Mouse (Mus musculus) liver, embryonic 13.5 days (tissue): ENCODE results near the gene Lin7b. TPM values are rescaled to one million over a fixed set of nuclear protein-coding genes. Genes with fewer than 3 reads are reported as not detected.
A peak's percentile ranks its signal among the peaks of the same experiment; 100 is the strongest.

ENCODE experiments used
- ATAC-seq: fragments of 200-750 bp; cut with Nextera tagmentation; 2 replicates; pipeline ENCODE4 v1.8.0; 2017; ENCODE audit warnings: low read depth, mild to moderate bottlenecking, moderate number of reproducible peaks, moderate library complexity
- DNase-seq: peaks from one replicate; pipeline ENCODE4 v3.0.0; 2022
- H3K27ac ChIP-seq: fragments of 300-500 bp; sonication (generic); 2 replicates; pipeline ENCODE4 v1.5.1; 2015; ENCODE audit warnings: moderate library complexity, mild to moderate bottlenecking, inconsistent platforms
- H3K27me3 ChIP-seq: fragments of 300-500 bp; sonication (generic); 2 replicates; pipeline ENCODE4 v1.6.1; 2015; ENCODE audit warnings: mild to moderate bottlenecking, inconsistent platforms
- H3K36me3 ChIP-seq: fragments of 300-500 bp; sonication (generic); 2 replicates; pipeline ENCODE4 v1.6.1; 2015; ENCODE audit warnings: mild to moderate bottlenecking, inconsistent platforms
- H3K4me1 ChIP-seq: fragments of 300-500 bp; sonication (generic); replicated peaks from 2 replicates; pipeline ENCODE4 v1.6.1; 2015; ENCODE audit warnings: inconsistent platforms
- H3K4me2 ChIP-seq: fragments of 300-500 bp; sonication (generic); 2 replicates; pipeline ENCODE4 v1.6.1; 2015; ENCODE audit warnings: inconsistent platforms, mild to moderate bottlenecking, moderate library complexity
- H3K4me3 ChIP-seq: fragments of 300-500 bp; sonication (generic); replicated peaks from 2 replicates; pipeline ENCODE4 v1.5.1; 2015; ENCODE audit warnings: mild to moderate bottlenecking, inconsistent platforms
- H3K9ac ChIP-seq: fragments of 300-500 bp; sonication (generic); 2 replicates; pipeline ENCODE4 v1.6.1; 2015; ENCODE audit warnings: mild to moderate bottlenecking, inconsistent platforms
- H3K9me3 ChIP-seq: fragments of 300-500 bp; sonication (generic); replicated peaks from 2 replicates; pipeline ENCODE4 v1.6.1; 2016; ENCODE audit warnings: inconsistent platforms
- WGBS: fragments of 180-500 bp; shearing (Covaris S2); methylation state at CpG from one replicate; pipeline ENCODE4 v1.1.7; 2015; ENCODE audit not compliant: insufficient replicate concordance; 5-methylcytosine and 5-hydroxymethylcytosine counted together
- polyA plus RNA-seq: library from polyadenylated mRNA; unstranded; fragments of >200 nt; fragmentation: Nextera tagmentation; extraction: Ambion mirVana; gene quantifications from 2 replicates; pipeline ENCODE4 v1.2.1, GENCODE M21; 2015

Gene Lin7b
- polyA plus RNA-seq, 1 experiment from 2014 or later: not detected

DNA sequence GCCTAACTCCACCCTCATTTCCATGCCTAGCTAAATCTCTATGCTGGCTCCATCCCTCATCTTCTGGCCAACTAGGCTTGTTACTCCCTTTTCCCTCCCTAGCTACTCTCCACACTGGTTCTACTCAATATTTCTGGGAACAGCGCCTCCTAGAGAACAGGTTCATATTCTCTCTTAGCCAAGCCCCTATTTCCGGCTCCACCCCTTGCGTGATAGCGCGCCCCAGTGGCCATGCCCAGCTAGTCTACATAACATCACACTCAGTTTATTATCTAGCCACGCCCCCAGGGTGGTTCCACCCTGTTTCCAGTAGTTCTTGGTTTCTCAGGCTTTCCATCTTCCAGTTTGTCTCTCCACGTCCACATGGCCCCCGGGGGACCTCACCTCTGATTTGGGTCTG, 29.1 kb downstream of the Lin7b start:
- Histone ChIP-seq H3K36me3 (no peaks in the 10 kb centered on the region), H3K4me3 (peak overlapping the region; percentile 61), H3K27ac (peak overlapping the region; percentile 16; the same call in 1 of the 2 replicates), H3K27me3 (peaks cover 42% of the 10 kb centered on the region), H3K4me1 (peaks cover 45% of the 10 kb centered on the region), H3K4me2 (peak overlapping the region; percentile 91), H3K9ac (0 out of 2 replicates have a peak overlapping the region, but pooled peaks have one; percentile 71), H3K9me3 (no peaks in the 10 kb centered on the region)
- WGBS: 3% methylated on average over 8 of the region's 8 CpGs
- peak; percentile 85 for DNase-seq
- ATAC-seq: peak; percentile 45

DNA sequence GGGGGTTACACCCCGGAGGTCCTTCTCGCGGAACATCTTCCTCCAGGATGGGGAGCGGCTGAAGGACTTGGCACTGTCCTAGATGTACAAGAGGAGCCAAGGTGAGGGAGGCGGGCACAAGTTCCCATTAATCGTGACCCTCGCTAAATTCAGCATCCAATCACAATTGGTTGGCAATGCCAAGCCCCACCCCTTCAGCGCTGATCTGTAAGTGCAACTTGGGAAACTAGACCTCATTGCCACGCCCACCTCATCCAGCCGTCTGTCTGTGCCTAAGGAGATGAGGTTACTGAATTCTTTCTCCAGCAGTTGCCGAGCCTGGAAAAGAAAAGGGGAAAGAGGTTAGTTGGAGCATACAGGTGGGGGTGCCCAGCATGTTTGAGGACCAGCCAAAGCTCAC, 29.7 kb downstream of the Lin7b start:
- Histone ChIP-seq H3K27me3 (peaks cover 49% of the 10 kb centered on the region), H3K4me2 (peak overlapping the region; percentile 91), H3K4me1 (peaks cover 45% of the 10 kb centered on the region), H3K9ac (peak overlapping the region; percentile 71), H3K36me3 (no peaks in the 10 kb centered on the region), H3K9me3 (no peaks in the 10 kb centered on the region), H3K27ac (peak overlapping the region; percentile 16; the same call in 1 of the 2 replicates), H3K4me3 (peak overlapping the region; percentile 61)
- 3% methylated on average over 11 of the region's 11 CpGs for WGBS
- ATAC-seq (peak; percentile 5; the same call in 1 of the 2 replicates), DNase-seq (peak; percentile 70)

DNA sequence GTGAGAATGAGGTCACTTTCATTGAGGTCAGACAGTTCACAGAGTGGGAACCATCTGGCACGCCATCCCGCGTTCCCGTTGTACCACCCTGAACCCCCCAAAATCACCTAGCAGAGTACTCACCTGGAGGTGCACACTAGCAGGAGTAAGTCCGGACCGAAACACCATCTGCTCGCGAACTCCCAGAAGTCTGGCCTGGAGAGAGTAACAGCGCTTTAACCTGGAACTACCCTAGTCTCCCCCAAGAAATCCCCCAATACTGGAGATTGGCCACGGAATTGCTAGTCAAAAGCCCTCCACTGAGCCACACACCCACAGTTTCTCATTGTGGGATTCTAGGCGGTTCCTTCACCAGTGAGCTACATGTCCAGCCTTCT, 30.3 kb downstream of the Lin7b start:
- no peak overlapping the region for H3K27ac ChIP-seq

DNA sequence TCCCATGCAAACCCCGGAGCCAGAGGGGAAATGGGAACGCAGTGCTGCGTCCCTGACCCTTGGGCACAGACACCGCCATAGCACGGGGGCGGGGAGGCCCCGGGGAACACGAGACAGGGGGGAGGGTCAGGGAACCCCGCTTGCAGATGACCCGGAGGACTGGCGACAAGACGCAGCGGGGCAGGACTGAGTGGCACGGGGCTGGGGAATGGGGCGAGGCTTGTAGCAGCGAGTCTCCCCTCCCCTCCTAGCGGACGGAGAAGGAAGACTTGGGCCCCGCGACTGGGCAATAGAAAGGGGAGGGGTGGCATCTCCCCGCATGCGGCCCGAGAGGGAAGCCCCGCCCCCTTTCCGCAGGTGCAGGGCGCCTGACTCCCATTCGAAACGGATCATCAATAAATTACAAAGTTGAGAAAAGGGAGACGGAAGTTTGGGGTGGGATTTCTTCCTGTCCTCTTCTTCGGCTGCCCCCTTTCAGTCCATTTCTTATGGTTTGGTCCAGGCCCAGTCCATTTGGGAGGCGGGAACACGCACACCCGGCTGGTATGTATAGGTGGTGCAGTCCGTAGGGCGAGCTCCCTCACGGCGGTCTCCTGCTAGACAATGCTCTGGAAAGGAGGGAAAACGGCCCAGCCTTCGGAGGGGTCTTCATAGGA, 30.8 kb downstream of the Lin7b start:
- Histone ChIP-seq H3K4me2 (peak overlapping the region; percentile 91), H3K9ac (peak overlapping the region; percentile 71), H3K36me3 (no peaks in the 10 kb centered on the region), H3K27me3 (peaks cover 60% of the 10 kb centered on the region), H3K27ac (no peak overlapping the region), H3K9me3 (no peaks in the 10 kb centered on the region), H3K4me3 (peak overlapping the region; percentile 61), H3K4me1 (peaks cover 51% of the 10 kb centered on the region)
- ATAC-seq (peak; percentile 76), DNase-seq (peak; percentile 73)
- WGBS: under 1% methylated on average over 36 of the region's 39 CpGs

More for the DNA sequence above, 30.3 kb downstream of the Lin7b start:
- DNase-seq (no peak), ATAC-seq (no peak)
- peak overlapping the region; percentile 71 for H3K9ac ChIP-seq
- peak overlapping the region; percentile 61 for H3K4me3 ChIP-seq
- 2% methylated on average over 11 of the region's 11 CpGs for WGBS
- peaks cover 46% of the 10 kb centered on the region for H3K4me1 ChIP-seq
- peaks cover 55% of the 10 kb centered on the region for H3K27me3 ChIP-seq
- H3K36me3 ChIP-seq: no peaks in the 10 kb centered on the region
- H3K4me2 ChIP-seq: peak overlapping the region; percentile 91
- H3K9me3 ChIP-seq: no peaks in the 10 kb centered on the region

DNA sequence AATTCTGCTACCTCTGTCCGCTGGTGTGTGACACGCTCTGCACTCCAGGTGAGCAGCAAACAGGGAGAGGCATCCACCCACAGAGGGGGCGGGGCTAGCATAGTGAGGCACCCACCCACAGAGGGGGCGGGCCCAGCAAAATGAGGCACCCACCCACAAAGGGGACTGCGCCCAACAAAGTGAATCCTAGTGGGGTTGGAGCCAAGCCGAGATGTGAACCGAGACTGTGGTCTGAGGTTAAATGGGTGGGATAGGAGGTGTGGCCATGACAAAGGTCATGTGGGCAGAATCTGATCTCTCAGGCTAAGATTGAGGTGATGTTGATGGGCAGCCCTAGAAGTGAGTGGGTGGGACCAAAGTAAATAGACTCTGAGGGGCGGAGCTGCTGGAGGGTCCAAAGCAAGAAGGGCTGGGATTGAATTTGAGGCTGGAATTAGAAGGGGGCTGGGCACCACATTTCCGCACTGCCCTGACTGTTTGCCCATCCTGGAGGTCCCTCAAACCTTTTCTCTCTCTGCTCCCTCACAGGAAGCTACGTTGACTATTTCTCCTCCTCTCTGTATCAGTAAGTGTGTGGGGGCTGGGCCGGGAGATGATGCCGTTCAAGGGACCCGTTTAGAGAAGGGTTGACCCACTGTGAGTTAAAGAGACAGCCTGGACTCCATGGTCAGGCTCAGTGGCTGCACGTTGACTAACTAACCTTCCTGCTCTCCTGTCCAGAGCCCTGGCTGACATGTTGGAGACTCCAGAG, 32.0 kb downstream of the Lin7b start:
- no peak overlapping the region for H3K27ac ChIP-seq
- peaks cover 56% of the 10 kb centered on the region for H3K4me1 ChIP-seq
- ATAC-seq: no peak
- H3K4me3 ChIP-seq: peak overlapping the region; percentile 61
- peak; percentile 23 for DNase-seq
- no peaks in the 10 kb centered on the region for H3K36me3 ChIP-seq
- peak overlapping the region; percentile 91 for H3K4me2 ChIP-seq
- H3K27me3 ChIP-seq: peaks cover 72% of the 10 kb centered on the region
- WGBS: 5% methylated on average over 14 of the region's 14 CpGs
- no peak overlapping the region for H3K9ac ChIP-seq
- H3K9me3 ChIP-seq: no peaks in the 10 kb centered on the region

DNA sequence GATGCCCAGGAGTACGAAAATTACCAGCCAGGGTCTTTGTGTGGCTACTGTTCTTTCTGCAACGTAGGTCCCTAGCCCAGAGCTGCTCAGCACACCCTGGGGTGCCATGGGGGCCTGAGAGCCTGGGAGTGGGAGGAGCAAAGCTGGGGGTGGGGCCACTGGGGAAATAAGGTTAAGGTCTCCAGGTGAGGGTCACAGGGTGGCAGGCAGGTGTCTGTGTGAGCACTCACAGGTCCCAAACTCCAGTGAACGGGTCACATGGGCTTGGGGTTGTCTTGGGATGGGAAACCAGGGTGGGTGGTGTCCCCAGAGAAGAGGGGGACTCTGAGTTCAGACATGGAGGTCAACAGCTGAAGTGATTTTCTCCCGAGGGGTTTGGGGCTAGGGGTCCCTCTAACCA, 32.9 kb downstream of the Lin7b start:
- Histone ChIP-seq H3K9ac (no peak overlapping the region), H3K27ac (no peak overlapping the region), H3K4me1 (peaks cover 64% of the 10 kb centered on the region), H3K27me3 (peaks cover 81% of the 10 kb centered on the region), H3K4me2 (no peak overlapping the region), H3K4me3 (no peak overlapping the region), H3K36me3 (no peaks in the 10 kb centered on the region), H3K9me3 (no peaks in the 10 kb centered on the region)
- ATAC-seq (no peak), DNase-seq (no peak)
- WGBS: 9% methylated on average over 4 of the region's 4 CpGs

DNA sequence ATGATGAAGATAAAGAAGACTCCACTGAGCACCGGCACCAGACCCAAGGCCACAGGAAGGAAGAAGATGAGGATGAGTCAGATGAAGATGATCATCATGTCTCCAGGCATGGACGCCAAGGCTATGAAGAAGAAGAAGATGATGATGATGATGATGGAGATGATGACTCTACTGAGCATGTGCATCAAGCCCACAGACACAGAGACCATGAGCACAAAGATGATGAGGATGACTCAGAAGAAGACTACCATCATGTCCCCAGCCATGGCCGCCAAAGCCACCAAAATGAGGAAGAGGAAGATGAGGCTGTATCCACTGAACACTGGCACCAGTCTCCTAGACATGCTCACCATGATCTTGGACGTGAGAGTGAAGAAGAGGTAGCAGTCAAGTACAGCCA, 34.1 kb downstream of the Lin7b start:
- Histone ChIP-seq H3K9ac (no peak overlapping the region), H3K4me1 (peaks cover 57% of the 10 kb centered on the region), H3K4me2 (no peak overlapping the region), H3K27me3 (peaks cover 89% of the 10 kb centered on the region), H3K36me3 (no peaks in the 10 kb centered on the region), H3K9me3 (no peaks in the 10 kb centered on the region), H3K27ac (no peak overlapping the region), H3K4me3 (no peak overlapping the region)
- DNase-seq: no peak
- 61% methylated on average over 4 of the region's 4 CpGs for WGBS
- ATAC-seq: no peak

DNA sequence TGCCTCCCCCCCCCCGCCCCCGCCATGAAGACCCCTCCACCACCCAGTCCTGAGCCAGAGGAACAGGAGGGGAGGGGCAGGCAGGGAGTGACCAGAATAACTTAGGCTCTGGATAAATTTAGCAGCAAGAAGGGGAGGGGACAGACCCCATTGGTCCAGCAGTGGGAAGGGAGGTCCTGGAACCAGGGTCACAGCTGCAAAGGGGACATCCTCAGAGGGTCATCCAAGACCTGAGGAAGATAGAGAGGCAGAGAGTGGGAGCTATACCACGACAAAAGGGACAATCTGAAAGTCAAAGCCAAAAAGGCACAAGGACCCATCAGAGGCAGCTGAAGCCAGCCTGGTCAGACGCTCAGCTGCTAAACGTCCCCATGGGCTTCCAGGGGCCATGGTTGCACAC, 35.3 kb downstream of the Lin7b start, which contains the start of gene Hrc:
Hrc (plus strand) TSS at position 235 of the 400 bp plus-strand sequence.
- H3K27ac ChIP-seq: no peak within 1 kb of the TSS
- 36% methylated on average over 5 of the region's 5 CpGs for WGBS
- no peak within 1 kb of the TSS for H3K4me2 ChIP-seq

DNA sequence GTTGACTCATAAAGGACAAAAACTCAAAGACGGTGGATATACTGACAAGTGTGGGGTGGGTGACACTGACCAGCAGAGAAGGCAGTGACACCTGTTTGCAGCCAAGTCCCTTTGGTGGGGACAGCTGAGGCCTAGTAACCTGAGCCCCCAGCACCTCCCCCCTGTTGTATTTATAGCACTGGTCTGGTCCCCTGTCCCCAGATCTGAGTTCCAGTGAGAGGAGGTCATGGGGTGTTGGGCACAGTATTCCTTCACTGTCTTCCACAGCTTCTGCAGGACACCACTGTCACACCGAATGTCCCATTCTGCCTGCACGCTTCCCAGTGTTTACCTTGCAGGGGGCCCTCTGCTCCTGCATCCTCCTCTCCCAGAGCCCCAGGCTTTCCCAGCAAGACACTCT, 35.8 kb downstream of the Lin7b start:
- H3K9me3 ChIP-seq: no peaks in the 10 kb centered on the region
- DNase-seq (no peak), ATAC-seq (no peak)
- 35% methylated on average over 3 of the region's 3 CpGs for WGBS
- H3K4me1 ChIP-seq: peaks cover 40% of the 10 kb centered on the region
- H3K27ac ChIP-seq: no peak overlapping the region
- peaks cover 77% of the 10 kb centered on the region for H3K27me3 ChIP-seq
- H3K9ac ChIP-seq: no peak overlapping the region
- H3K4me3 ChIP-seq: no peak overlapping the region
- H3K36me3 ChIP-seq: no peaks in the 10 kb centered on the region
- H3K4me2 ChIP-seq: no peak overlapping the region

More for the DNA sequence above, 35.3 kb downstream of the Lin7b start, which contains the start of gene Hrc:
- no peak for DNase-seq
- Histone ChIP-seq H3K9ac (no peak within 1 kb of the TSS), H3K36me3 (no peaks in the 10 kb centered on the region), H3K27me3 (peaks cover 81% of the 10 kb centered on the region), H3K9me3 (no peaks in the 10 kb centered on the region), H3K4me3 (no peak within 1 kb of the TSS), H3K4me1 (peaks cover 45% of the 10 kb centered on the region)
- ATAC-seq: no peak

DNA sequence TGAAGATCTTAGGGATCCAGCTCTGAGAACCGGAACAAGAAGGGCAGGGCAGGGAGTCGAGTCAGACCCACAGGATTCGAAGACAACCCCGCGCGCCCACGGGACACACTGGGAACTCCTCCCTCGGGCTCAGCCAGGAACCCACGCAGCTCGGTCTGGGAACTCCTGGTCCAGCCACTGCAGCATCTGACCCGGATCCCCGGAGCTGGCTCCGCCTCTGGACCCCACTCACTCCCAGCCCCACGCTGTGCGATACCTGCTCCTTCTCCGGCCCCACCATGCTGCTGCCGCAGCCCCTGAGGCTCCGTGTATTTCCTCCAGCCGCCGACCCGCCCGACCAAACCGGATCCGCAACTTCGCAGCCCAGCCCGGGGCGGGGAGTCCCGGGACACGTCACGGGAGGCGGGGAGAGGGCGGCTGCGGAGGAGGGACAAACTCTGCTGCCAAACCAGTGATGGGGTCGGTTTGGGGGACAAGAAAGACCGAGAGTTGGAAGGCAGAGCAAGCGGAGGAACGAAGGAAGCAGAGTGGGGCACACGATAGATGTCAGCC, 36.9 kb downstream of the Lin7b start, which contains the start of gene Trpm4:
Trpm4 (minus strand) TSS at position 350 of the 552 bp plus-strand sequence.
- H3K9me3 ChIP-seq: no peaks in the 10 kb centered on the region
- DNase-seq (peak; percentile 33), ATAC-seq (peak; percentile 19; the same call in 1 of the 2 replicates)
- H3K4me1 ChIP-seq: peaks cover 29% of the 10 kb centered on the region
- peak within 1 kb of the TSS; percentile 59 for H3K4me3 ChIP-seq
- H3K27ac ChIP-seq: no peak within 1 kb of the TSS
- H3K36me3 ChIP-seq: no peaks in the 10 kb centered on the region
- peak within 1 kb of the TSS; percentile 75 for H3K4me2 ChIP-seq
- peak within 1 kb of the TSS; percentile 59 for H3K9ac ChIP-seq
- H3K27me3 ChIP-seq: peaks cover 66% of the 10 kb centered on the region
- under 1% methylated on average over 38 of the region's 38 CpGs for WGBS

DNA sequence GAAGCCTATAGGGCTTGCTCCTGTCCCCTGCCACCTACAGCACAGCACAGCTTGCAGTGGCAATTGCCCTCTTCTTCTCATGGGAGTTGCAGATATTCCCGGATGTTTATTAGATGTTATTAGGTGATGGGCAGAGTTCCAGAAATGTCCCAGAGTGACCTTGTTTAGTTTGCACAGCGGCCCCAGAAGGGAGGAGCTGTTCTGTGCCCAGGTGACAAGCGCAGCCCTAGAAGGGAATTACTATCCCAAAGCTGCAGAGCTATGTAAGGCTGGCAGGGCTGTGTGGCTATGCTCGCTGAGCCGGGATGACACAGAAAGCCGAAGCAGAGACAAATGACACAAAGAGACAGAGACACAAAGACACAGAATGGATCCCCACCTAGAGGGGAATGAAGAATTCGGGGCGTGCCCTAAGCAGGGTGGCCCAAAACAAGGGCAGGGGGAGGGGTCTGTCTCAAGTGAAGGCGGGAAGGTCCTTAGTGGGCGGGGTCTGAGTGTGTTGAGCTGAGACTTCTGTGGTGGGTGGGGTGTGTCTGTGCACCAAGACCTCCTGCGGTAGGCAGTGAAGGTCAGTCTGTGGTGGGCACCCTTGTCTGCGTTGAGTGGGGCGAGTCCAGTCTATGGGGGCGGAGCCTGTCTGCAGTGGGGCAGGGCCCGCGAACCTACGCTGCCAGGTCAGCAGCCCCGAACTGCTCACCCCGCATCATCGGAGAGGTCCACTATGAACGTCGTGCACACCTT, 37.5 kb downstream of the Lin7b start:
- DNase-seq (no peak), ATAC-seq (peak; percentile 39)
- H3K4me2 ChIP-seq: peak overlapping the region; percentile 75
- peaks cover 23% of the 10 kb centered on the region for H3K4me1 ChIP-seq
- H3K36me3 ChIP-seq: no peaks in the 10 kb centered on the region
- H3K27me3 ChIP-seq: peaks cover 60% of the 10 kb centered on the region
- no peaks in the 10 kb centered on the region for H3K9me3 ChIP-seq
- H3K9ac ChIP-seq: peak overlapping the region; percentile 59
- H3K4me3 ChIP-seq: peak overlapping the region; percentile 59
- no peak overlapping the region for H3K27ac ChIP-seq
- 7% methylated on average over 22 of the region's 22 CpGs for WGBS
